Mouse (Mus musculus) olfactory bulb, adult 2 months (tissue): ENCODE results near the gene Pacrg. TPM values are rescaled to one million over a fixed set of nuclear protein-coding genes. Genes with fewer than 3 reads are reported as not detected.

Experiments used
- H3K27ac ChIP-seq: fragments of 200-500 bp; 2 replicates; pipeline ENCODE4 v1.5.1; 2012; ENCODE audit warnings: low read depth, low read length; ENCODE audit not compliant: insufficient read depth
- H3K4me1 ChIP-seq: fragments of 200-500 bp; 2 replicates; pipeline ENCODE4 v1.6.1; 2012; ENCODE audit warnings: low read length; ENCODE audit not compliant: control insufficient read depth, insufficient read depth
- H3K4me3 ChIP-seq: fragments of 200-500 bp; 2 replicates; pipeline ENCODE4 v1.5.1; 2012; ENCODE audit warnings: mild to moderate bottlenecking, low read depth, low read length, moderate library complexity; ENCODE audit not compliant: insufficient read depth
- CTCF ChIP-seq: fragments of 200-500 bp; IDR thresholded peaks from 2 replicates; pipeline ENCODE4 v1.5.1; 2012; ENCODE audit warnings: low read depth, mild to moderate bottlenecking, low read length, moderate library complexity; ENCODE audit not compliant: insufficient read depth
- POLR2A ChIP-seq: fragments of 200-500 bp; IDR thresholded peaks from 2 replicates; pipeline ENCODE4 v1.6.1; 2012; ENCODE audit warnings: mild to moderate bottlenecking, low read depth, low read length, moderate library complexity; ENCODE audit not compliant: insufficient read depth
- WGBS: fragments of 180-500 bp; shearing (Covaris S2); methylation state at CpG from one replicate; pipeline ENCODE4 v1.1.7; 2018; 5-methylcytosine and 5-hydroxymethylcytosine counted together
- polyA plus RNA-seq: library from polyadenylated mRNA; stranded (reverse); fragments of >200 nt; gene quantifications from 2 replicates; pipeline ENCODE4 v1.2.4, GENCODE M21; 2012; ENCODE audit warnings: low replicate concordance; ENCODE audit not compliant: missing spikeins, insufficient read depth, insufficient read length

Gene Pacrg
- polyA plus RNA-seq, 1 experiment, result not detected

- peak overlapping the region; percentile 97 for H3K27ac ChIP-seq
- 35% methylated on average over 7 of the region's 7 CpGs for WGBS
- TF ChIP-seq POLR2A (no peak), CTCF (no peak)
Measured at GRCm38 (mm10) chr17:10575306-10575705, 264.8 kb downstream of the Pacrg start.

GRCm38 (mm10) chr17:10572436-10572835 is 267.7 kb downstream of the Pacrg start:
- Histone ChIP-seq H3K4me3 (no peak overlapping the region), H3K27ac (no peak overlapping the region), H3K4me1 (peaks cover 5% of the 10 kb centered on the region)
- TF ChIP-seq CTCF (no peak), POLR2A (no peak)
- WGBS, result 69% methylated on average over 4 of the region's 4 CpGs

More at GRCm38 (mm10) chr17:10575306-10575705, 264.8 kb downstream of the Pacrg start:
- no peak overlapping the region for H3K4me3 ChIP-seq
- H3K4me1 ChIP-seq, result peaks cover 11% of the 10 kb centered on the region

GRCm38 (mm10) chr17:10569270-10569669 is 270.8 kb downstream of the Pacrg start:
- H3K27ac ChIP-seq, result no peak overlapping the region
- TF ChIP-seq CTCF, result no peak
- no peak for TF ChIP-seq POLR2A
- H3K4me3 ChIP-seq, result no peak overlapping the region
- peaks cover 4% of the 10 kb centered on the region for H3K4me1 ChIP-seq
- WGBS, result 86% methylated on average over 10 of the region's 10 CpGs

GRCm38 (mm10) chr17:10567411-10567810 is 272.7 kb downstream of the Pacrg start:
- H3K4me3 ChIP-seq, result no peak overlapping the region
- peaks cover 2% of the 10 kb centered on the region for H3K4me1 ChIP-seq
- no peak overlapping the region; the same call in 1 of the 2 replicates for H3K27ac ChIP-seq
- TF ChIP-seq POLR2A (no peak), CTCF (no peak)
- WGBS, result 90% methylated on average over 3 of the region's 3 CpGs

- WGBS, result 95% methylated on average over 5 of the region's 5 CpGs
- H3K4me3 ChIP-seq, result no peak overlapping the region
- H3K27ac ChIP-seq, result no peak overlapping the region
- TF ChIP-seq POLR2A, result no peak
- TF ChIP-seq CTCF, result no peak
- H3K4me1 ChIP-seq, result peaks cover 5% of the 10 kb centered on the region
Measured at GRCm38 (mm10) chr17:10564191-10564590, 275.9 kb downstream of the Pacrg start.

GRCm38 (mm10) chr17:10562871-10563270 is 277.2 kb downstream of the Pacrg start:
- TF ChIP-seq POLR2A, result no peak
- no peak for TF ChIP-seq CTCF
- WGBS, result 95% methylated on average over 7 of the region's 7 CpGs
- Histone ChIP-seq H3K4me3 (no peak overlapping the region), H3K27ac (no peak overlapping the region), H3K4me1 (peaks cover 5% of the 10 kb centered on the region)

- Histone ChIP-seq H3K27ac (no peak overlapping the region), H3K4me3 (no peak overlapping the region), H3K4me1 (peaks cover 3% of the 10 kb centered on the region; the same call in 1 of the 2 replicates)
- WGBS, result 50% methylated on average over 3 of the region's 3 CpGs
- TF ChIP-seq POLR2A (no peak), CTCF (no peak)
Measured at GRCm38 (mm10) chr17:10560053-10560452, 280.1 kb downstream of the Pacrg start.

GRCm38 (mm10) chr17:10558671-10559070 is 281.4 kb downstream of the Pacrg start:
- Histone ChIP-seq H3K27ac (no peak overlapping the region), H3K4me1 (peaks cover 3% of the 10 kb centered on the region; the same call in 1 of the 2 replicates), H3K4me3 (no peak overlapping the region)
- TF ChIP-seq POLR2A (no peak), CTCF (no peak)
- WGBS, result 44% methylated on average over 8 of the region's 8 CpGs

GRCm38 (mm10) chr17:10552295-10553056 is 287.6 kb downstream of the Pacrg start:
- H3K4me1 ChIP-seq, result peaks cover 10% of the 10 kb centered on the region
- H3K27ac ChIP-seq, result no peak overlapping the region
- no peak overlapping the region for H3K4me3 ChIP-seq
- 96% methylated on average over 16 of the region's 16 CpGs for WGBS
- TF ChIP-seq CTCF, result no peak
- TF ChIP-seq POLR2A, result no peak
